Mouse (Mus musculus): ENCODE measurements at regions not wholly inside any gene's neighbourhood (a gene's known extent, or its start where the extent isn't known, plus 50 kb on each side); places are given as distances from the start of the nearest gene placed in this dataset.

DNA sequence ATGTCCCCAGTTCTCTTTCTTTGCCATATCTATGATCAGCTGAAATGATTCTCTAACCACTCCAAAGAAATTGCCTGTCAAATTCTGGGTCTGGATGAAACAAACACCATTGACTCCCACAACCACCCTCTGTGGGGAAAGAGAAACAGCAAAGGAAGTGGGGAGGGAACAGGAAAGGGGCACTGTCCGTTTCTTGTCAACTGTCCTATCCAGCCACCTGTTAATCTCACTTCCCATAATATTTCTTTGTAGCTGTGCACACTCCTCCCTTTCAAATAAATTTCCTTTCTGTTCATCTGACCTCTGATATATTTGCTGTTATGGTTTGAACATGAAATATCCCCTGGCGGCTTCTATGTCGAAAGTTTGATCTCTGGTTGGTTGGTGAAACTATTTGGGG, 109.0 kb upstream of the Nxt1 start:
- TF ChIP-seq CTCF (IDR thresholded peaks at IDR 0.05) (no peak), POLR2A (IDR thresholded peaks at IDR 0.05; ENCODE audit: insufficient read depth, low read depth, low read length) (no peak), EP300 (IDR thresholded peaks at IDR 0.05; ENCODE audit: insufficient read depth, low read depth, low read length) (no peak)

Data from heart, adult 2 months (tissue).